Mouse (Mus musculus) intestine, embryonic 16.5 days (tissue): Measurements from ENCODE around the gene 1700028K03Rik. TPM values are rescaled to one million over a fixed set of nuclear protein-coding genes. Genes with fewer than 3 reads are reported as not detected.

Experiments used
- ATAC-seq: fragments of 200-750 bp; cut with Nextera tagmentation; 2 replicates; pipeline ENCODE4 v1.8.0; 2017; ENCODE audit warnings: moderate TSS enrichment, moderate library complexity
- H3K27ac ChIP-seq: fragments of 300-500 bp; sonication (generic); 2 replicates; pipeline ENCODE4 v1.5.1; 2014; ENCODE audit warnings: mild to moderate bottlenecking, low read length
- H3K27me3 ChIP-seq: fragments of 300-500 bp; sonication (generic); replicated peaks from 2 replicates; pipeline ENCODE4 v1.6.1; 2014; ENCODE audit warnings: low read length, control low read depth, mixed read lengths; ENCODE audit not compliant: control insufficient read depth, insufficient read depth
- H3K36me3 ChIP-seq: fragments of 300-500 bp; sonication (generic); 2 replicates; pipeline ENCODE4 v1.6.1; 2014; ENCODE audit warnings: low read length, control low read depth; ENCODE audit not compliant: control insufficient read depth, insufficient read depth
- H3K4me1 ChIP-seq: fragments of 300-500 bp; sonication (generic); 2 replicates; pipeline ENCODE4 v1.6.1; 2014; ENCODE audit warnings: low read length, control low read depth, mixed read lengths; ENCODE audit not compliant: control insufficient read depth, insufficient read depth
- H3K4me2 ChIP-seq: fragments of 300-500 bp; sonication (generic); 2 replicates; pipeline ENCODE4 v1.6.1; 2014; ENCODE audit warnings: low read depth, low read length, control low read depth
- H3K4me3 ChIP-seq: fragments of 300-500 bp; sonication (generic); 2 replicates; pipeline ENCODE4 v1.5.1; 2014; ENCODE audit warnings: mild to moderate bottlenecking, low read length
- H3K9ac ChIP-seq: fragments of 300-500 bp; sonication (generic); 2 replicates; pipeline ENCODE4 v1.6.1; 2014; ENCODE audit warnings: low read depth, low read length
- H3K9me3 ChIP-seq: fragments of 300-500 bp; sonication (generic); 2 replicates; pipeline ENCODE4 v1.6.1; 2016; ENCODE audit warnings: low read length, control low read depth; ENCODE audit not compliant: control insufficient read depth
- WGBS: fragments of 180-500 bp; shearing (Covaris S2); extraction: QIAGEN DNeasy Blood & Tissue Kit; methylation state at CpG from one replicate; pipeline ENCODE4 v1.1.7; 2014; 5-methylcytosine and 5-hydroxymethylcytosine counted together
- polyA plus RNA-seq: library from polyadenylated mRNA; unstranded; fragments of >200 nt; fragmentation: Nextera tagmentation; extraction: Ambion mirVana; gene quantifications from 2 replicates; pipeline ENCODE4 v1.2.1, GENCODE M21; 2015

Gene 1700028K03Rik
- polyA plus RNA-seq, 1 experiment from 2014 or later = 0.05 TPM

- no peaks in the 10 kb centered on the region for H3K4me1 ChIP-seq
- H3K4me3 ChIP-seq = no peak overlapping the region
- 81% methylated on average over 10 of the region's 10 CpGs for WGBS
- H3K27me3 ChIP-seq = no peaks in the 10 kb centered on the region
- no peaks in the 10 kb centered on the region for H3K9me3 ChIP-seq
- no peak for ATAC-seq
- no peaks in the 10 kb centered on the region for H3K36me3 ChIP-seq
- no peak overlapping the region for H3K4me2 ChIP-seq
- no peak overlapping the region for H3K9ac ChIP-seq
- no peak overlapping the region for H3K27ac ChIP-seq
Measured at GRCm38 (mm10) chr5:107524281-107524680, 10.2 kb upstream of the 1700028K03Rik start.

- no peak for ATAC-seq
- Histone ChIP-seq H3K27ac (no peak overlapping the region), H3K9me3 (no peaks in the 10 kb centered on the region), H3K27me3 (no peaks in the 10 kb centered on the region), H3K4me1 (no peaks in the 10 kb centered on the region), H3K9ac (no peak overlapping the region), H3K4me3 (no peak overlapping the region), H3K4me2 (no peak overlapping the region), H3K36me3 (no peaks in the 10 kb centered on the region)
- WGBS = 91% methylated on average over 3 of the region's 3 CpGs
Measured at GRCm38 (mm10) chr5:107528856-107529255, 5.7 kb upstream of the 1700028K03Rik start.

GRCm38 (mm10) chr5:107533590-107533989 lies 919 bp upstream of the 1700028K03Rik start:
- H3K4me3 ChIP-seq = no peak overlapping the region
- no peaks in the 10 kb centered on the region for H3K36me3 ChIP-seq
- no peak overlapping the region for H3K27ac ChIP-seq
- no peak overlapping the region for H3K9ac ChIP-seq
- no peak for ATAC-seq
- no peaks in the 10 kb centered on the region for H3K4me1 ChIP-seq
- H3K9me3 ChIP-seq = no peaks in the 10 kb centered on the region
- H3K4me2 ChIP-seq = no peak overlapping the region
- 58% methylated on average over 2 of the region's 2 CpGs for WGBS
- H3K27me3 ChIP-seq = no peaks in the 10 kb centered on the region

- WGBS = 45% methylated on average over 7 of the region's 7 CpGs
- H3K36me3 ChIP-seq = no peaks in the 10 kb centered on the region
- no peak overlapping the region for H3K4me2 ChIP-seq
- H3K27me3 ChIP-seq = no peaks in the 10 kb centered on the region
- no peak for ATAC-seq
- H3K4me1 ChIP-seq = no peaks in the 10 kb centered on the region
- H3K9me3 ChIP-seq = no peaks in the 10 kb centered on the region
- no peak overlapping the region for H3K4me3 ChIP-seq
- H3K27ac ChIP-seq = no peak overlapping the region
- H3K9ac ChIP-seq = no peak overlapping the region
Measured at GRCm38 (mm10) chr5:107541696-107542095, 7.2 kb downstream of the 1700028K03Rik start.

GRCm38 (mm10) chr5:107545927-107546326 lies 11.4 kb downstream of the 1700028K03Rik start:
- no peak for ATAC-seq

GRCm38 (mm10) chr5:107547955-107548354 lies 13.4 kb downstream of the 1700028K03Rik start:
- WGBS = 80% methylated on average over 3 of the region's 3 CpGs

More at GRCm38 (mm10) chr5:107545927-107546326, 11.4 kb downstream of the 1700028K03Rik start:
- WGBS = 74% methylated on average over 4 of the region's 4 CpGs
- H3K36me3 ChIP-seq = no peaks in the 10 kb centered on the region
- no peak overlapping the region for H3K27ac ChIP-seq
- H3K4me1 ChIP-seq = no peaks in the 10 kb centered on the region
- H3K27me3 ChIP-seq = no peaks in the 10 kb centered on the region
- H3K4me2 ChIP-seq = no peak overlapping the region
- no peak overlapping the region for H3K9ac ChIP-seq
- no peak overlapping the region for H3K4me3 ChIP-seq
- H3K9me3 ChIP-seq = no peaks in the 10 kb centered on the region

GRCm38 (mm10) chr5:107548444-107548843 lies 13.9 kb downstream of the 1700028K03Rik start:
- H3K36me3 ChIP-seq = no peaks in the 10 kb centered on the region
- no peaks in the 10 kb centered on the region for H3K4me1 ChIP-seq
- no peak overlapping the region for H3K9ac ChIP-seq
- no peak overlapping the region for H3K4me3 ChIP-seq
- H3K4me2 ChIP-seq = no peak overlapping the region
- WGBS = 84% methylated on average over 3 of the region's 3 CpGs
- H3K27me3 ChIP-seq = no peaks in the 10 kb centered on the region
- H3K27ac ChIP-seq = no peak overlapping the region
- ATAC-seq = no peak
- no peaks in the 10 kb centered on the region for H3K9me3 ChIP-seq

More at GRCm38 (mm10) chr5:107547955-107548354, 13.4 kb downstream of the 1700028K03Rik start:
- Histone ChIP-seq H3K9ac (no peak overlapping the region), H3K36me3 (no peaks in the 10 kb centered on the region), H3K4me2 (no peak overlapping the region), H3K27ac (no peak overlapping the region), H3K27me3 (no peaks in the 10 kb centered on the region), H3K4me1 (no peaks in the 10 kb centered on the region), H3K9me3 (no peaks in the 10 kb centered on the region), H3K4me3 (no peak overlapping the region)
- ATAC-seq = no peak

GRCm38 (mm10) chr5:107554336-107554735 lies 19.8 kb downstream of the 1700028K03Rik start:
- H3K4me2 ChIP-seq = no peak overlapping the region
- H3K27ac ChIP-seq = no peak overlapping the region
- 71% methylated on average over 5 of the region's 5 CpGs for WGBS
- H3K36me3 ChIP-seq = 0 out of 2 replicates have a peak, but pooled peaks cover under 1% of the 10 kb centered on the region
- no peaks in the 10 kb centered on the region for H3K9me3 ChIP-seq
- H3K27me3 ChIP-seq = no peaks in the 10 kb centered on the region
- no peak overlapping the region for H3K4me3 ChIP-seq
- no peaks in the 10 kb centered on the region for H3K4me1 ChIP-seq
- no peak for ATAC-seq
- no peak overlapping the region for H3K9ac ChIP-seq

GRCm38 (mm10) chr5:107556969-107557368 lies 22.5 kb downstream of the 1700028K03Rik start:
- WGBS = 55% methylated on average over 3 of the region's 3 CpGs
- no peak for ATAC-seq
- H3K4me3 ChIP-seq = no peak overlapping the region
- H3K27me3 ChIP-seq = no peaks in the 10 kb centered on the region
- H3K9ac ChIP-seq = no peak overlapping the region
- H3K4me2 ChIP-seq = no peak overlapping the region
- H3K9me3 ChIP-seq = no peaks in the 10 kb centered on the region
- no peaks in the 10 kb centered on the region for H3K4me1 ChIP-seq
- no peak overlapping the region for H3K27ac ChIP-seq
- 0 out of 2 replicates have a peak, but pooled peaks cover 4% of the 10 kb centered on the region for H3K36me3 ChIP-seq

- Histone ChIP-seq H3K4me3 (no peak overlapping the region), H3K9me3 (no peaks in the 10 kb centered on the region), H3K4me2 (no peak overlapping the region), H3K4me1 (no peaks in the 10 kb centered on the region), H3K9ac (no peak overlapping the region), H3K27me3 (no peaks in the 10 kb centered on the region), H3K27ac (no peak overlapping the region), H3K36me3 (peaks cover 13% of the 10 kb centered on the region; the same call in 1 of the 2 replicates)
- WGBS = 98% methylated on average over 9 of the region's 9 CpGs
- ATAC-seq = no peak
Measured at GRCm38 (mm10) chr5:107569148-107569547, 34.6 kb downstream of the 1700028K03Rik start.
